Mouse (Mus musculus): ENCODE data around the gene Disp1.

DNA sequence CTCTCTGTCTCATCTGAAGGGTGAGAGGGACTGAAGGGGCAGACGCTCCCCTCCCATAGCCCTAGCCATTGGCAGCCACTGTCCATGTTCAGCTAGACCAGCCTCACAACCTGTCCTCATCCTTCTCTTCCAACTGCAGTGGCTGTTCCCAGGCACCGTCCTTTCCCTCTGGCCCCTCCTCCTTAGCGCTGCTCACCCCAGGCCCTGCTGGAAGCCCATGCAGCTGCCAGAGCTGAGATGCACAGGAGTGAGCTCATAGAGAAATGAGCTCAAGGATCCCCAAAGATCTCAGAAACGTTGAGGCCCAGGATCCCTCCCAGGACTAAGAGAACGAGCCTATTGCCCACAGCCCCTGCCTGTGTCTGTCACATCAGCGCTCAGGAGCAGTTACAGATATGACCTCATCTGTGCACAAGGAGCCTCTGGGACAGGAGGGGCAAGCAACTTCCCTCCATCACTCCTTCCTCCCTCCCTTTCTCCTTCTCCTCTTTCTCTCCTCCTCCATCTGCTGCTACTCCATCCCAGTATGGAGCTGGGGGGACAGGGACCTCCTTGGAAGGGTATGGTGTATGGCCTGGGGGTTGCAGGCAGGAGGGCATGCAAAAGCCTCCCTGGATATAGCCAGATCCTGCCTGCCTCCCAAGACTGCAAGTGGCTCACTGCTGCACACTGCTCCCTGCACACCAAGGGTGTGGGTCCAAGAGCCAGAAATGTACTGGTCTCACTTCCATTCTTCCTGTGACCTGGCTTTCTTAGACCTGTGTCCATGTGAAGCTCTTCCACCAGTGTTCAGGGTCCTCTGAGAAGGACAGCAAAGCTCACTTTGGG, 181.2 kb downstream of the Disp1 start:
- no peak for TF ChIP-seq CTCF (IDR thresholded peaks at IDR 0.05; ENCODE audit: low read depth, low read length)
- TF ChIP-seq GATA1 (IDR thresholded peaks at IDR 0.05; ENCODE audit: borderline replicate concordance, low read length) = no peak
- TF ChIP-seq TAL1 (conservative IDR thresholded peaks at IDR 0.05; ENCODE audit: low read depth, low read length) = no peak
- TF ChIP-seq GATA2 (IDR thresholded peaks at IDR 0.05; ENCODE audit: borderline replicate concordance, low read depth, low read length) = no peak
- no peak for TF ChIP-seq POLR2AphosphoS5 (IDR thresholded peaks at IDR 0.05; ENCODE audit: insufficient replicate concordance, low read depth, low read length)

Measured in G1E (cell line).